Mouse (Mus musculus) embryo, embryonic 11 days (tissue): ENCODE data around the gene Uaca.
A peak's percentile ranks its signal among the peaks of the same experiment; 100 is the strongest.
"Not testable (repeated sequence)": the region's sequence is repeated elsewhere in the genome, so short reads cannot be mapped to it uniquely, and the experiment has no call there.

Experiments used
- DNase-seq: peaks from one replicate; pipeline ENCODE4 v3.0.0-alpha.2; 2015

Gene Uaca

GRCm38 (mm10) chr9:60796076-60796475, 1.7 kb downstream of the Uaca start:
- DNase-seq: no peak

- no peak for DNase-seq
Measured at GRCm38 (mm10) chr9:60797126-60797525, 2.8 kb downstream of the Uaca start.

DNA sequence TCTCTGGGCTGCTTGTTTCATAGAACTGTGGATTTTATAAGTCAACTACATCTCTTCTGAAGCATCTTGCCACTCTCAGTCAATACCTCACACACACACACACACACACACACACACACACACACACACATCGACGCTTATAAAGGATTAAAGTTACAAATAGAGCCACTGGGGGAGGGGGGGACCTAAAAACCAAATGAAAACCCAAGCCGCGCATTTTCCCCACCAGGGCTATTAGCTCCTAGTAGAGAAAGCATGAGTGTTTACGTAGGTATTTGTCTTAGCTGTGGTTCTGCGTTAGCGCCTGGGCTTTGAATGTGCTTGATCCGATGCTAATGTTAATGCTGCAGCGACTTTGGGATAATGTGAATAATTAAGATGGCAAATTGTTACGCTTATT, 4.7 kb downstream of the Uaca start:
- DNase-seq: no peak

- no peak for DNase-seq
Measured at GRCm38 (mm10) chr9:60800663-60801382, 6.5 kb downstream of the Uaca start.

DNA sequence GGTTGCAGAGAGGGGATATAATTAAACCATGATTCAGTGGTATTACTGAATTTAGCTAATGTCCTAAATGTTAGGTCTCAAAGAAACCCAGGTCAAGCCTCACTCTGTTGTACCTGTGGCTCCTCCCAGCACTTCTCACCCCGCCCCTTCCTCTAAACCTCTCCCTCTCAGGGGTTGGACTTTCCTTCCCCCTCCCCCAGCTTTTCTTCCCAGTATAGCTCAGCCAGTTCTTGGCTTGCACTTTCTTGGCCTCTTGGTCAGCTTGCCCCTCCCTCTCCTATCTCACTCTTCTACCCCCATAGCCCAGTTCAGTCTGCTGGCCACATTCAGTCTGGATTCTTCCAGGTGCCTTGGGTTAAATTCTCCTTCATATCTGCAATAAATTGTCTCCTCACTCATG, 7.4 kb downstream of the Uaca start:
- DNase-seq: no peak

DNA sequence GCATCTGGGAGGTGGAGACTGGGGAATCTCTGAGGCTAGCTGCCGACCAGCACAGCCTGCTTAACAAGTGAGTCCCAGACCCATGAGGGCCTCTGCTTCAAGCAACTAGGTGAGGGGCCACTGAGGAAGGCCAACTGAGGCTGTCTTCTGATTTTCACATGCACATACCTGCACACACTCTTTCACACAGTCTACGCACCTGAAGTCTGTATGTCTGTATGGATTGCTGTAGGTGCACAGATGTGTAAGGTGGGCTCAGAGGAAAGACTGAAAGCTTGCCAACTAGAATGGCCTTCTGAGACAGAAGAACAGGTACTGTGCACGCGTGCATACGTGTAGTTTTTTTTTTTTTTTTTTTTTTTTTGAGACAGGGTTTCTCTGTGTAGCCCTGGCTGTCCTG, 8.0 kb downstream of the Uaca start:
- no peak for DNase-seq

- DNase-seq: no peak
Measured at GRCm38 (mm10) chr9:60806021-60806420, 11.7 kb downstream of the Uaca start.

- DNase-seq: no peak
Measured at GRCm38 (mm10) chr9:60807996-60808395, 13.7 kb downstream of the Uaca start.

GRCm38 (mm10) chr9:60813139-60813880, 19.0 kb downstream of the Uaca start:
- peak; percentile 77 for DNase-seq

GRCm38 (mm10) chr9:60815502-60815901, 21.2 kb downstream of the Uaca start:
- DNase-seq: no peak

GRCm38 (mm10) chr9:60817585-60817984, 23.2 kb downstream of the Uaca start:
- no peak for DNase-seq

- DNase-seq: not testable (repeated sequence)
Measured at GRCm38 (mm10) chr9:60818582-60818981, 24.2 kb downstream of the Uaca start.

- DNase-seq: peak; percentile 62
Measured at GRCm38 (mm10) chr9:60819340-60819739, 25.0 kb downstream of the Uaca start.

- DNase-seq: no peak
Measured at GRCm38 (mm10) chr9:60821501-60821900, 27.2 kb downstream of the Uaca start.

GRCm38 (mm10) chr9:60822681-60823080, 28.3 kb downstream of the Uaca start:
- DNase-seq: no peak

- no peak for DNase-seq
Measured at GRCm38 (mm10) chr9:60825506-60825905, 31.2 kb downstream of the Uaca start.

- no peak for DNase-seq
Measured at GRCm38 (mm10) chr9:60826759-60827158, 32.4 kb downstream of the Uaca start.

DNA sequence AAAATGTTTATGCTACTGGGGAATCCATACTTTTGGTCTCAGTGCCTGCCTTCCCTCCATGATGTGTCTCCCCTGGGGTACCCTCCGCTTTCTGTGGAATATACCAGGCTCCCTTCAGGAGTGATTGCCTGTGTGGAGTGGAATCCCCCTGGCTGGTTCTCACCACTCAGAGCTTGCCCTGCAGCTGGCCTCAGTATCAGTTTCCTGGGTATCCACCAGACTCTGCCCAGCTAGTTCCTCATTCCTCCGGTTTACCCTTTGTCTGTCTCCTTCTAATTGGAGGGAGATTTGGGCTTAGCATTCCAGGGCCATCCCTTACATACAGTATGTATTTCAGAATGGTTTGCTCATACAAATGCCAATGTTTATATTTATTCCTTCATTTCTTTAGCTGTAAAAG, 33.9 kb downstream of the Uaca start:
- DNase-seq: no peak

DNA sequence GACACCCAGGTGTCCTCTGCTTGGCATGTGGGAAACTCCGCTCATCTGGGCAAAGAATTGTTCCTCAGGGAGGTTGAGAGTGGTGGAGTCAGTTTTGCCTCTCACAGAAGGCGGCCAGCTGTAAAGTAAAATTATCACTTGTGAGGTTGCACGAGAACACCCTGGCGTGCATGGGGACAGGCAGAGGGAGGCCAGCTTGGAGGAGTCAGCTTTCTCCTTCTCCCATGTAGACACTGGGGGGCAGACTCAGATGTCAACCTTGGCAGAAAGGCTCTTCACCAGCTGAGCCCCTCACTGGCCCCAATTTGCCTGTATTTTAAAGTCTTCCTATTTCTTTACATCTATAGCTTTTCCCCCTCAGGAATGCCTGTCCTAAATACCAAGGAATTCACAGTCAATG, 35.3 kb downstream of the Uaca start:
- no peak for DNase-seq

- no peak for DNase-seq
Measured at GRCm38 (mm10) chr9:60830079-60830478, 35.7 kb downstream of the Uaca start.

- no peak for DNase-seq
Measured at GRCm38 (mm10) chr9:60832233-60832632, 37.9 kb downstream of the Uaca start.

GRCm38 (mm10) chr9:60836151-60836550, 41.8 kb downstream of the Uaca start:
- no peak for DNase-seq

DNA sequence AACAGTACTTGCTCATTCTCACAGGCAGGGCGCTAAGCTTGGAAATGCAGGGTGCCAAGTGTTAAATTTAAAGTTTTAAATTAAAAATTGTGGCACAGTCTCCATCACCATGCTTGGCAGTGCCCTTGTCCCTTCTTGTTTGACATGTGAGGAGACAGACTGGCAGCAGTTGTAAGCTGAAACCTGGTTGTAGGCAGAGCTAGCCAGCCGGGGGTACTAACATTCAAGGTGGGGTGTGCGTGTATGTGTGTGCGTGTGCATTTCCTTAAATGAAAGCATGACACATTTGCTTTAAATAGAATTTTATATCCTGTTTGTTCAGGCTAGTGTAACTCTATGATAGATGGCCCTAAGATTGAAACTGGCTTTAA, 42.7 kb downstream of the Uaca start:
- no peak for DNase-seq

- DNase-seq: peak; percentile 62
Measured at GRCm38 (mm10) chr9:60837449-60838141, 43.3 kb downstream of the Uaca start.
